ENCODE assay signal across 9 mouse cellular contexts in genomic region chr8:10053571-10053990, GRCm38 (mm10). TPM values are rescaled to one million over a fixed set of nuclear protein-coding genes. Genes with fewer than 3 reads are reported as not detected.
DNase-seq lines count a peak whose midpoint lies in the region; ATAC-seq and TF ChIP-seq lines count a peak whose summit lies in the region.
"Had no signal": no experiment of that assay in that cellular context is flagged by ENCODE, and none has a peak within 500 bp of the region (broad histone marks: within the 10 kb centered on the region; RNA-seq: fewer than 3 reads in every experiment).

No protein-coding gene starts in this region.

- H3K36me3 ChIP-seq in CH12.LX (replicated peaks in 1 of 2; ENCODE audit: control insufficient read depth in 1 of 2, insufficient read depth in 1 of 2, low read length in 1 of 2): no peaks in the 10 kb centered on the region
- no peaks in the 10 kb centered on the region for H3K36me3 ChIP-seq in forebrain, postnatal 0 days (ENCODE audit: insufficient read depth)
- H3K36me3 ChIP-seq: lung, embryonic 15.5 days had no signal

- intact Hi-C loops in gastrocnemius, adult 2 months (cut with DNase I): no loop called here

- dilution Hi-C loops in CH12.LX (cut with MboI; ENCODE audit: extremely low pct_ligation_motif_present, extremely low pct_unique_long_range_greater_than_20kb, low sequenced_read_pairs): no loop called here

- H3K4me2 ChIP-seq in CH12.LX (ENCODE audit: insufficient read depth, low read depth, poor library complexity, severe bottlenecking): no peak overlapping the region
- H3K4me2 ChIP-seq in forebrain, postnatal 0 days (ENCODE audit: low read depth): 0 out of 2 replicates have a peak overlapping the region, but pooled peaks have one; percentile 1
- H3K4me2 ChIP-seq: lung, embryonic 15.5 days had no signal

- no peak overlapping the region for H3K27ac ChIP-seq in gastrocnemius, adult 2 months
- H3K27ac ChIP-seq in CH12.LX (ENCODE audit: insufficient read depth, low read depth): no peak overlapping the region
- peak overlapping the region; percentile 69 for H3K27ac ChIP-seq in forebrain, postnatal 0 days (ENCODE audit: low read depth, low read length)
- H3K27ac ChIP-seq: lung, embryonic 15.5 days had no signal

- no peak overlapping the region for H3K9ac ChIP-seq in CH12.LX (ENCODE audit: insufficient read depth, low read depth)
- H3K9ac ChIP-seq in forebrain, postnatal 0 days: no peak overlapping the region
- H3K9ac ChIP-seq: lung, embryonic 15.5 days had no signal

- WGBS in forebrain, postnatal 0 days: 17% methylated on average over 3 of the region's 3 CpGs

- peak; percentile 54 for TF ChIP-seq CTCF in gastrocnemius, adult 2 months (IDR thresholded peaks at IDR 0.05)
- TF ChIP-seq CTCF in CH12.LX (conservative IDR thresholded peaks at IDR 0.05 in 1 of 2, IDR thresholded peaks at IDR 0.05 in 1 of 2; ENCODE audit: low read depth in 2 of 2, low read length in 2 of 2): peak in 1 of 2 experiments; percentile 61; a peak in 3 of 4 replicates
- peak; percentile 79 for TF ChIP-seq CTCF in forebrain, postnatal 0 days (IDR thresholded peaks at IDR 0.05; ENCODE audit: low read depth)

- H3K27me3 ChIP-seq in CH12.LX (replicated peaks): peaks cover 2% of the 10 kb centered on the region
- no peaks in the 10 kb centered on the region for H3K27me3 ChIP-seq in forebrain, postnatal 0 days (ENCODE audit: insufficient read depth, low read length)
- H3K27me3 ChIP-seq: lung, embryonic 15.5 days had no signal

- peak; percentile 92 for ATAC-seq in forebrain, postnatal 0 days
- ATAC-seq in erythroid progenitor cell, adult 5-6 weeks (replicated peaks; ENCODE audit: low FRiP score, poor library complexity, severe bottlenecking): no peak

- in situ Hi-C loops in CH12.LX (cut with MboI; ENCODE audit: low pct_ligation_motif_present, low pct_unique_long_range_greater_than_20kb, low sequenced_read_pairs): loop anchor here (10.0 kb wide), 1 partner anchor 261 kb away; no protein-coding TSS in a partner anchor

- no peaks in the 10 kb centered on the region for H3K9me3 ChIP-seq in CH12.LX (replicated peaks; ENCODE audit: low read length)
- H3K9me3 ChIP-seq in forebrain, postnatal 0 days (ENCODE audit: low read length): no peaks in the 10 kb centered on the region
- H3K9me3 ChIP-seq: lung, embryonic 15.5 days had no signal

- no peak for TF ChIP-seq EP300 in CH12.LX (IDR thresholded peaks at IDR 0.05; ENCODE audit: low read length)

- peak; percentile 60 for TF ChIP-seq RAD21 in CH12.LX (IDR thresholded peaks at IDR 0.05; ENCODE audit: low read depth, low read length)

- H3K4me1 ChIP-seq in CH12.LX (ENCODE audit: control insufficient read depth in 1 of 2, insufficient read depth in 2 of 2): peaks cover 0 to 4% of the 10 kb centered on the region in 2 experiments; a peak in 1 of 4 replicates
- peaks cover 6% of the 10 kb centered on the region for H3K4me1 ChIP-seq in forebrain, postnatal 0 days (ENCODE audit: insufficient read depth)
- H3K4me1 ChIP-seq: lung, embryonic 15.5 days had no signal

- TF ChIP-seq POLR2A in CH12.LX (IDR thresholded peaks at IDR 0.05; ENCODE audit: low read depth, low read length): no peak

- no peaks in the 10 kb centered on the region for H3K79me2 ChIP-seq in CH12.LX (replicated peaks; ENCODE audit: control insufficient read depth, extremely low read depth, insufficient read depth, poor library complexity, severe bottlenecking)

- DNase-seq in gastrocnemius, adult 2 months: no peak
- no peak for DNase-seq in gastrocnemius, adult 8-10 months (ENCODE audit: low spot score in 2 of 2)
- peak; percentile 35 for DNase-seq in CH12.LX (ENCODE audit: extremely low read depth)
- peak; percentile 79 for DNase-seq in forebrain, postnatal 0 days
- peak; percentile 54 to 71 for DNase-seq in left cerebral cortex, adult 9 months (ENCODE audit: low spot score in 2 of 2)
- DNase-seq in right cerebral cortex, postnatal 25 days: peak; percentile 58
- no peak for DNase-seq in urinary bladder, postnatal 4 days (ENCODE audit: low spot score in 2 of 2)

- no peak overlapping the region for H3K4me3 ChIP-seq in gastrocnemius, adult 2 months
- no peak overlapping the region for H3K4me3 ChIP-seq in CH12.LX (replicated peaks in 1 of 3; ENCODE audit: low read depth in 2 of 3, low read length in 2 of 3, poor library complexity in 1 of 3)
- no peak overlapping the region for H3K4me3 ChIP-seq in forebrain, postnatal 0 days (ENCODE audit: low read depth, low read length)
- H3K4me3 ChIP-seq: lung, embryonic 15.5 days had no signal

TF ChIP-seq in CH12.LX, 34 proteins besides CTCF, POLR2A, EP300 and RAD21:
- peak; percentile 40; the same call in 1 of the 2 replicates for TF ChIP-seq MEF2A (IDR thresholded peaks at IDR 0.05; ENCODE audit: borderline replicate concordance, low read depth, low read length)
- no peak for TF ChIP-seq USF1 (IDR thresholded peaks at IDR 0.05; ENCODE audit: low read depth, low read length)
- no peak for TF ChIP-seq MYC (IDR thresholded peaks at IDR 0.05; ENCODE audit: low read depth, low read length)
- TF ChIP-seq ZMIZ1 (IDR thresholded peaks at IDR 0.05; ENCODE audit: low read depth, low read length): no peak
- no peak for TF ChIP-seq SIN3A (IDR thresholded peaks at IDR 0.05; ENCODE audit: low read length)
- no peak for TF ChIP-seq CHD1 (IDR thresholded peaks at IDR 0.05; ENCODE audit: low read depth, low read length)
- TF ChIP-seq SMC3 (IDR thresholded peaks at IDR 0.05; ENCODE audit: low read depth, low read length): peak; percentile 45
- TF ChIP-seq PAX5 (IDR thresholded peaks at IDR 0.05; ENCODE audit: low read length): no peak
- TF ChIP-seq TCF12 (IDR thresholded peaks at IDR 0.05; ENCODE audit: low read depth, low read length): no peak

RNA-seq across cellular contexts. Expression of gene Tnfsf13b, which starts 47.3 kb away (rescaled TPM):
- 1 to 10 TPM in 1 of 2 experiments, under 1 TPM in 1; 0.67 to 1.0 TPM for total RNA-seq in gastrocnemius, adult 2 months (2021)
- 1 to 10 TPM in 2 of 4 experiments, under 1 TPM in 2; 0.47 to 1.0 (median 0.83) TPM for total RNA-seq in gastrocnemius, adult 8-10 months (2022)
- 0.04 and 0.17 TPM in 2 replicates for total RNA-seq in CH12.LX (2012; rRNA removed)
- total RNA-seq in CH12.LX (2014; rRNA removed): 0.85 and 1.4 TPM in 2 replicates
- polyA plus RNA-seq in CH12.LX (2012; ENCODE audit: insufficient read length, low read depth): 2.5 and 3.7 TPM in 2 replicates
- 0.31 and 0.33 TPM in 2 replicates for total RNA-seq in forebrain, postnatal 0 days (2014; rRNA removed)
- polyA plus RNA-seq in forebrain, postnatal 0 days (2015; fragmentation: Nextera tagmentation; extraction: Ambion mirVana): 0.30 and 0.36 TPM in 2 replicates
- total RNA-seq in erythroid progenitor cell, adult 5-6 weeks (2015; ENCODE audit: low replicate concordance): 2.1 and 3.2 TPM in 2 replicates
- 1.5 and 3.3 TPM in 2 replicates for total RNA-seq in erythroid progenitor cell, adult 5-6 weeks (2017; ENCODE audit: low replicate concordance)

Comparison
In these comparisons a context has a peak if more than half of its experiments do, and no peak if none do; other contexts are left out.
1. DNase-seq: peak in CH12.LX (single experiment), forebrain, postnatal 0 days (single experiment), left cerebral cortex, adult 9 months (2 of 2) and right cerebral cortex, postnatal 25 days (single experiment); none in gastrocnemius, adult 2 months (single experiment), gastrocnemius, adult 8-10 months (0 of 2) and urinary bladder, postnatal 4 days (0 of 2).